Mouse (Mus musculus) left cerebral cortex, postnatal 36 days (tissue): Measurements from ENCODE around the gene Olfr524. TPM values are rescaled to one million over a fixed set of nuclear protein-coding genes. Genes with fewer than 3 reads are reported as not detected.

ENCODE experiments used
- DNase-seq, 2 experiments: peaks; one replicate each; pipeline ENCODE4 v3.0.0; 2021 to 2022; ENCODE audit warnings: low spot score in 2 of 2, mixed read lengths in 1 of 2
- intact Hi-C: fragments of 180-260 bp; cut with DNase I; formaldehyde crosslinking; loops from one replicate; pipeline ENCODE4 v1.15.1; 2025
- total RNA-seq, 2 experiments: library from RNA; stranded (reverse); gene quantifications; 2 replicates each; pipeline ENCODE4 v1.2.3; 2021

Olfr524 gene
- not detected for total RNA-seq

GRCm38 (mm10) chr7:140205864-140206263 is at the start of gene Olfr524:
TSS of gene Olfr524 (minus strand) at chr7:140205964.
- intact Hi-C loops = no loop called here
- no peak for DNase-seq

- no peak for DNase-seq
- intact Hi-C loops = no loop called here
These were observed 48.1 kb upstream of the Olfr524 start for GRCm38 (mm10) chr7:140253780-140254299.

GRCm38 (mm10) chr7:140247216-140247615 is 41.5 kb upstream of the Olfr524 start, which contains the start of gene 5830411N06Rik:
TSS of gene 5830411N06Rik (plus strand) at chr7:140247284.
- intact Hi-C loops = no loop called here
- DNase-seq = no peak

GRCm38 (mm10) chr7:140233696-140234095 is 27.9 kb upstream of the Olfr524 start:
- intact Hi-C loops = no loop called here
- DNase-seq = no peak

GRCm38 (mm10) chr7:140231026-140231425 is 25.3 kb upstream of the Olfr524 start:
- DNase-seq = no peak
- intact Hi-C loops = no loop called here

- intact Hi-C loops = no loop called here
- no peak for DNase-seq
These were observed 22.7 kb upstream of the Olfr524 start for GRCm38 (mm10) chr7:140228476-140228875.

- intact Hi-C loops = no loop called here
- no peak for DNase-seq
These were observed 18.4 kb upstream of the Olfr524 start for GRCm38 (mm10) chr7:140224209-140224608.

GRCm38 (mm10) chr7:140220375-140220774 is 14.6 kb upstream of the Olfr524 start:
- intact Hi-C loops = no loop called here
- DNase-seq = no peak

- intact Hi-C loops = no loop called here
- no peak for DNase-seq
These were observed 13.5 kb upstream of the Olfr524 start for GRCm38 (mm10) chr7:140219268-140219667.

- DNase-seq = no peak
- intact Hi-C loops = no loop called here
These were observed 12.2 kb upstream of the Olfr524 start, which contains the start of gene Cd163l1 for GRCm38 (mm10) chr7:140217967-140218366. TSS of gene Cd163l1 (plus strand) at chr7:140218267.

GRCm38 (mm10) chr7:140213841-140214240 is 8.1 kb upstream of the Olfr524 start:
- no peak for DNase-seq
- intact Hi-C loops = no loop called here

GRCm38 (mm10) chr7:140208677-140209076 is 2.9 kb upstream of the Olfr524 start:
- DNase-seq = no peak
- intact Hi-C loops = no loop called here

- DNase-seq = no peak
- intact Hi-C loops = no loop called here
These were observed 2.4 kb upstream of the Olfr524 start for GRCm38 (mm10) chr7:140208153-140208552.

GRCm38 (mm10) chr7:140206904-140207303 is 1.1 kb upstream of the Olfr524 start:
- DNase-seq = no peak
- intact Hi-C loops = no loop called here

GRCm38 (mm10) chr7:140201090-140201489 is 4.7 kb downstream of the Olfr524 start:
- DNase-seq = no peak

GRCm38 (mm10) chr7:140196002-140196401 is 9.8 kb downstream of the Olfr524 start:
- intact Hi-C loops = loop anchor here (10.0 kb wide), 1 partner anchor 279 kb away; no protein-coding TSS in a partner anchor
- no peak for DNase-seq

More at GRCm38 (mm10) chr7:140201090-140201489, 4.7 kb downstream of the Olfr524 start:
- intact Hi-C loops = no loop called here

GRCm38 (mm10) chr7:140194031-140194430 is 11.7 kb downstream of the Olfr524 start:
- DNase-seq = no peak
- intact Hi-C loops = loop anchor here (10.0 kb wide), 1 partner anchor 281 kb away; no protein-coding TSS in a partner anchor

- DNase-seq = no peak
- intact Hi-C loops = loop anchor here (10.0 kb wide), 1 partner anchor 282 kb away; no protein-coding TSS in a partner anchor
These were observed 12.9 kb downstream of the Olfr524 start for GRCm38 (mm10) chr7:140192851-140193250.

- DNase-seq = no peak
- intact Hi-C loops = loop anchor here (10.0 kb wide), 1 partner anchor 282 kb away; no protein-coding TSS in a partner anchor
These were observed 13.3 kb downstream of the Olfr524 start for GRCm38 (mm10) chr7:140192445-140192844.

- DNase-seq = no peak
- intact Hi-C loops = loop anchor here (10.0 kb wide), 1 partner anchor 284 kb away; no protein-coding TSS in a partner anchor
These were observed 15.3 kb downstream of the Olfr524 start for GRCm38 (mm10) chr7:140190435-140190834.
